Mouse (Mus musculus) intestine, embryonic 16.5 days (tissue): Measurements from ENCODE around the gene Adat3. TPM values are rescaled to one million over a fixed set of nuclear protein-coding genes. Genes with fewer than 3 reads are reported as not detected.

Source experiments
- ATAC-seq: fragments of 200-750 bp; cut with Nextera tagmentation; 2 replicates; pipeline ENCODE4 v1.8.0; 2017; ENCODE audit warnings: moderate TSS enrichment, moderate library complexity
- H3K27ac ChIP-seq: fragments of 300-500 bp; sonication (generic); 2 replicates; pipeline ENCODE4 v1.5.1; 2014; ENCODE audit warnings: mild to moderate bottlenecking, low read length
- H3K27me3 ChIP-seq: fragments of 300-500 bp; sonication (generic); replicated peaks from 2 replicates; pipeline ENCODE4 v1.6.1; 2014; ENCODE audit warnings: low read length, control low read depth, mixed read lengths; ENCODE audit not compliant: control insufficient read depth, insufficient read depth
- H3K36me3 ChIP-seq: fragments of 300-500 bp; sonication (generic); 2 replicates; pipeline ENCODE4 v1.6.1; 2014; ENCODE audit warnings: low read length, control low read depth; ENCODE audit not compliant: control insufficient read depth, insufficient read depth
- H3K4me1 ChIP-seq: fragments of 300-500 bp; sonication (generic); 2 replicates; pipeline ENCODE4 v1.6.1; 2014; ENCODE audit warnings: low read length, control low read depth, mixed read lengths; ENCODE audit not compliant: control insufficient read depth, insufficient read depth
- H3K4me2 ChIP-seq: fragments of 300-500 bp; sonication (generic); 2 replicates; pipeline ENCODE4 v1.6.1; 2014; ENCODE audit warnings: low read depth, low read length, control low read depth
- H3K4me3 ChIP-seq: fragments of 300-500 bp; sonication (generic); 2 replicates; pipeline ENCODE4 v1.5.1; 2014; ENCODE audit warnings: mild to moderate bottlenecking, low read length
- H3K9ac ChIP-seq: fragments of 300-500 bp; sonication (generic); 2 replicates; pipeline ENCODE4 v1.6.1; 2014; ENCODE audit warnings: low read depth, low read length
- H3K9me3 ChIP-seq: fragments of 300-500 bp; sonication (generic); 2 replicates; pipeline ENCODE4 v1.6.1; 2016; ENCODE audit warnings: low read length, control low read depth; ENCODE audit not compliant: control insufficient read depth
- WGBS: fragments of 180-500 bp; shearing (Covaris S2); extraction: QIAGEN DNeasy Blood & Tissue Kit; methylation state at CpG from one replicate; pipeline ENCODE4 v1.1.7; 2014; 5-methylcytosine and 5-hydroxymethylcytosine counted together
- polyA plus RNA-seq: library from polyadenylated mRNA; unstranded; fragments of >200 nt; fragmentation: Nextera tagmentation; extraction: Ambion mirVana; gene quantifications from 2 replicates; pipeline ENCODE4 v1.2.1, GENCODE M21; 2015

The Adat3 gene
- polyA plus RNA-seq, 1 experiment from 2014 or later: 9.4 TPM

GRCm38 (mm10) chr10:80568876-80569275 is 33.8 kb upstream of the Adat3 start:
- H3K9me3 ChIP-seq: no peaks in the 10 kb centered on the region
- H3K4me2 ChIP-seq: no peak overlapping the region
- no peak overlapping the region for H3K9ac ChIP-seq
- no peaks in the 10 kb centered on the region for H3K36me3 ChIP-seq
- WGBS: 95% methylated on average over 28 of the region's 29 CpGs
- peaks cover 48% of the 10 kb centered on the region for H3K4me1 ChIP-seq
- H3K27me3 ChIP-seq: no peaks in the 10 kb centered on the region
- ATAC-seq: no peak
- H3K4me3 ChIP-seq: no peak overlapping the region
- H3K27ac ChIP-seq: no peak overlapping the region

DNA sequence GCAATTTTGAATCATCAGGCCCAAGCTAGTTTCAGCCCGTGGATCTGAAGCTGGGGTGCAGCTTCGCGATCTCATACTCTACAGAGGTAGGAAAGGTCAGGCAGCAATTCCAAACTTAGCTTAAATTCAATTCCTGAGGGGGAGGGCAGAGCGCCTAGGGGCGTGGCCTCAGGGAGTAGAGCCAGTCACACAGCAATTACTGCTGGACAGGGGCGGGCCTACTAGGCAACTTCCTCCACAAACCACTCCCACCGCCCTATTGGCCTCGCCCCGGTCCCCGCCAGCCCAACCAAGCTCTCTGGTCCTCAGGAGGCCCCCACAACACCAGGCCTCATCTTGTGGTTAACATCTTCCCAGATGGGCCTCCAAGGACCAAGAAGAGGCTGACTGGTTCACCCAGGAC is 33.0 kb upstream of the Adat3 start:
- peak overlapping the region; percentile 61 for H3K27ac ChIP-seq
- H3K36me3 ChIP-seq: no peaks in the 10 kb centered on the region
- ATAC-seq: peak; percentile 63
- 26% methylated on average over 10 of the region's 10 CpGs for WGBS
- H3K27me3 ChIP-seq: no peaks in the 10 kb centered on the region
- H3K9me3 ChIP-seq: no peaks in the 10 kb centered on the region
- H3K4me2 ChIP-seq: peak overlapping the region; percentile 48
- H3K4me1 ChIP-seq: peaks cover 55% of the 10 kb centered on the region
- peak overlapping the region; percentile 27 for H3K4me3 ChIP-seq
- H3K9ac ChIP-seq: peak overlapping the region; percentile 59

DNA sequence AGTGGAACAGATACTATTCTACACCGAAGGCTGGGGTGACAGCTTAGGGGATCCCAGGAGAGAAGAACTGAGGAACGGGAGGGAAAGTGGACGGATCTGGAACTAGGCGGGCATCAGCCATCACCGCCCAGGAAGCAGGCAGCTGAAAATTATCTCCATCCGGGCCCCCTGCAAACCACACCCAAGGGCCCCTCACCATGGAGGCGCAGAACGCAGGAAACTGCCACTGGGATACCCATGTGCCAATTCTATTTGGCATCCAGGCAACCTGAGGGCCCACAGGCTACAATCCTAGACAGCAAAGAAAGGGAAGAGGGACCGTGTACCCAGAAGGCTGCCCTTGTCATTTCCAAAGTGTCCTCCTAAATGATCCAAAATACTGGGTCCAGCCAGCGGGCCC is 32.3 kb upstream of the Adat3 start:
- no peak for ATAC-seq
- Histone ChIP-seq H3K9ac (peak overlapping the region; percentile 59; the same call in 1 of the 2 replicates), H3K9me3 (no peaks in the 10 kb centered on the region), H3K4me1 (peaks cover 58% of the 10 kb centered on the region), H3K27me3 (no peaks in the 10 kb centered on the region), H3K4me2 (peak overlapping the region; percentile 48; the same call in 1 of the 2 replicates), H3K27ac (0 out of 2 replicates have a peak overlapping the region, but pooled peaks have one; percentile 63), H3K36me3 (no peaks in the 10 kb centered on the region), H3K4me3 (no peak overlapping the region)
- 84% methylated on average over 10 of the region's 10 CpGs for WGBS

GRCm38 (mm10) chr10:80570871-80571836 is 31.5 kb upstream of the Adat3 start:
- H3K9ac ChIP-seq: peak overlapping the region; percentile 59
- no peaks in the 10 kb centered on the region for H3K9me3 ChIP-seq
- peaks cover 65% of the 10 kb centered on the region for H3K4me1 ChIP-seq
- no peaks in the 10 kb centered on the region for H3K36me3 ChIP-seq
- H3K4me2 ChIP-seq: peak overlapping the region; percentile 38
- 25% methylated on average over 30 of the region's 30 CpGs for WGBS
- peak overlapping the region; percentile 19 for H3K4me3 ChIP-seq
- H3K27ac ChIP-seq: peak overlapping the region; percentile 63
- ATAC-seq: peak; percentile 22
- no peaks in the 10 kb centered on the region for H3K27me3 ChIP-seq

DNA sequence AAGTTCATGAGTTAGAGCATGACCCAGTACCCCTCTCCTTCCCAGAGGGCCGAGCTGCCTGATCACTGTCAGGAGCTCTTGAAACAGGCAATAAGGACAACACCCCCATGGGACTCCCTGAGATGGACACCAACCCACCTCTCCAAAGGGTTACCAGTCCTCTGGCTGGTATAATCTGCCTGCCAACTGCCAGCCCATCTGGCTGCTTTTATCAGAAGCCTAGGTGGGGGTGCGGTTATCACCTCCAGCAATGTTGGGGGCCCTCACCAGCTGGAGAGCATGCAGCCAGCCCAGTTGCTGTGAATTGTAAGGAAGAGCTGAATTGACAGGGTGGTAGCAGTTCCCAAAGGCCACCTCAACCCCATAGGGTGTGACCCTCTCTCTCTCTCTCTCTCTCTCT is 30.2 kb upstream of the Adat3 start:
- 79% methylated on average over 2 of the region's 2 CpGs for WGBS
- Histone ChIP-seq H3K27ac (no peak overlapping the region), H3K4me1 (peaks cover 60% of the 10 kb centered on the region), H3K9me3 (no peaks in the 10 kb centered on the region), H3K4me2 (no peak overlapping the region), H3K27me3 (no peaks in the 10 kb centered on the region), H3K36me3 (no peaks in the 10 kb centered on the region), H3K4me3 (no peak overlapping the region), H3K9ac (no peak overlapping the region)
- ATAC-seq: no peak

DNA sequence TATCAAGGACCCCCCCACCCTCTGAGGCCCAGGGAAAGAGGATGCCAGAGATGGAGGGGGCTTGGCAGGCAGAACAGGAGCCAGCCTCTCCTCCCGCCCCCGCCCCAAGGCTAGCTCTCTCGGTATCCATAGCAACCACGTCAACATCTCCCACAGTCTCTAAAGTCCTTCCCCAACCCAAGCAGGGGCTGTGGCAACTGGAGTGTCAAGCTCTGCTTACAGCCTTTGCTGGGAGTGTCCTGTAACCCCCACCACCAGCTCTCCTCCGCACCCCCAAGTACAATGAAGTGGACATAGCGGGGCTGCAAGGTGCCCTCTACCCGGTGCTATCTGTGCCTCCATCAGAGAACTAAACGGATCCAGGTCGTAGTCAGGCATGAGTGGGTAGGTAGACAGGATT is 28.7 kb upstream of the Adat3 start:
- Histone ChIP-seq H3K4me2 (no peak overlapping the region), H3K4me1 (peaks cover 65% of the 10 kb centered on the region), H3K9ac (peak overlapping the region; percentile 38; the same call in 1 of the 2 replicates), H3K9me3 (no peaks in the 10 kb centered on the region), H3K27ac (no peak overlapping the region), H3K27me3 (no peaks in the 10 kb centered on the region), H3K4me3 (no peak overlapping the region), H3K36me3 (no peaks in the 10 kb centered on the region)
- ATAC-seq: no peak
- WGBS: 51% methylated on average over 9 of the region's 9 CpGs

- Histone ChIP-seq H3K4me2 (no peak overlapping the region), H3K9ac (no peak overlapping the region)
Observed at GRCm38 (mm10) chr10:80574896-80575295, 27.8 kb upstream of the Adat3 start.

DNA sequence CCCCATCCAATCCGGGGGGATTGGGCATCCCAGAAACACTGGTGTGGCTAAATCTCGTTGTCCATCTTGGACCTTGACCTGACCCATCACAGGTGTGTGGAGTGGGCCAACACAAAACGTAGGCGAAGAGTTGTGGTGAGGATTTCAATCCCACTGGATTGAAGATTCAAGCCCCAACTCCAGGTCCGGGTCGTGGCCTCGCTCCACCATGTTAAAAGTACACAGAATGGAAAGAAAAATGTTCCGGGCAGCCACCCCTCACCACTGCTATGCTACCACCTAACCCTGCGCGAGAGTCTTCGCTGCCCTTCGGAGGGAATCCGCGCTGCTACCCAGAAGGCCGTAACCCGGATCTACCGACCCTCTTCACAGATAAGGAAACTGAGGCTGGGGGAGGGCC is 26.8 kb upstream of the Adat3 start:
- no peak overlapping the region for H3K27ac ChIP-seq
- peaks cover 48% of the 10 kb centered on the region for H3K4me1 ChIP-seq
- H3K9ac ChIP-seq: peak overlapping the region; percentile 80
- H3K4me2 ChIP-seq: peak overlapping the region; percentile 98
- no peaks in the 10 kb centered on the region for H3K9me3 ChIP-seq
- ATAC-seq: no peak
- peak overlapping the region; percentile 84 for H3K4me3 ChIP-seq
- no peaks in the 10 kb centered on the region for H3K36me3 ChIP-seq
- H3K27me3 ChIP-seq: no peaks in the 10 kb centered on the region
- 10% methylated on average over 17 of the region's 17 CpGs for whole genome bisulfite sequencing

More at GRCm38 (mm10) chr10:80574896-80575295, 27.8 kb upstream of the Adat3 start:
- Histone ChIP-seq H3K4me1 (peaks cover 59% of the 10 kb centered on the region), H3K27me3 (no peaks in the 10 kb centered on the region), H3K9me3 (no peaks in the 10 kb centered on the region), H3K36me3 (no peaks in the 10 kb centered on the region), H3K4me3 (no peak overlapping the region), H3K27ac (no peak overlapping the region)
- 68% methylated on average over 3 of the region's 3 CpGs for whole genome bisulfite sequencing
- no peak for ATAC-seq

- H3K4me1 ChIP-seq: peaks cover 42% of the 10 kb centered on the region
- WGBS: under 1% methylated on average over 85 of the region's 96 CpGs
- H3K27ac ChIP-seq: peak overlapping the region; percentile 88
- H3K9me3 ChIP-seq: no peaks in the 10 kb centered on the region
- ATAC-seq: peak; percentile 8
- peak overlapping the region; percentile 80 for H3K9ac ChIP-seq
- H3K4me2 ChIP-seq: peak overlapping the region; percentile 98
- H3K27me3 ChIP-seq: no peaks in the 10 kb centered on the region
- peak overlapping the region; percentile 84 for H3K4me3 ChIP-seq
- H3K36me3 ChIP-seq: no peaks in the 10 kb centered on the region
Observed at GRCm38 (mm10) chr10:80576351-80577194, 26.1 kb upstream of the Adat3 start.
